Mouse (Mus musculus): ENCODE measurements around the gene Srr.

The Srr gene

DNA sequence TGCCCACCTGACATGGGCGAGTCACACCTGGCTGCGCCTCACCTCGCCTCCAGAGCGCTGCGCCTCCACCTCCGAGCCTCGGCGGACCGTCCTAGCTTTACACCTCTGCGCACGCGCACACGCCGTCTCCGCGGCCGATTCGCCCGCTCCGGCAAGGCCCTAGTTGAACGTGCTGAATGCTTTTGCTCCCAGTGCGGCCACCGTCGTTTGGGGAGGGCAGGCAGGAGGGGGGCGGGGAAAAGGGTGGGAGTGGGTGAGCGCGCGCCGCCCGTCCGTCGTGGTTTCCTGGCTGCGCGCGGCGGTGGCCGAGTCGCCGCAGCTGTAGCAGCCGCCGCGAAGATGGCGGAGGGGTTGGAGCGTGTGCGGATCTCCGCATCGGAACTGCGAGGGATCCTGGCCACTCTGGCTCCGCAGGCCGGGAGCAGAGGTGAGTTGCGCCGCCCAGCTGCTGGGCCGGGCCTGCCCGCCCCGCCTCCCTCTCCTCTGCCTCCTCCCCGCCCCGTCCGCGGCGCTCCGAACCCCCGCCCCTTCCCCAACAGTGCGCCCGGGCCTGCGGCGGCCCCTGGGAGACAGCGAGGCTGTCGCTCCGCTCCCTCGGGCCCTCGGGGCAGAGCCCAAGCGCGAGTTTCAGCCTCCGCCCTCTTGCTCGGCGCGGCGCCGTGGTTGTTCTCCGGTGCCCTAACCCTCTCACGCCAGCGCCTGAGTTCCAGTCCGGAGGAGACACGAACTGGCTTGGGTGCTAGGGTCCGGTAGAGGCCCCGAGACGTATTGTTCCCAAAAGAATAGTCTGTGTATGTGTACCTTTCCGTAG is at the start of gene Srr, which contains the start of gene Smg6:
TSS of gene Srr (minus strand) at position 372 of the 811 bp plus-strand sequence.
TSS of gene Smg6 (plus strand) at position 247 of the 811 bp plus-strand sequence.
- peak; percentile 95 for DNase-seq (ENCODE audit: low spot score)

DNA sequence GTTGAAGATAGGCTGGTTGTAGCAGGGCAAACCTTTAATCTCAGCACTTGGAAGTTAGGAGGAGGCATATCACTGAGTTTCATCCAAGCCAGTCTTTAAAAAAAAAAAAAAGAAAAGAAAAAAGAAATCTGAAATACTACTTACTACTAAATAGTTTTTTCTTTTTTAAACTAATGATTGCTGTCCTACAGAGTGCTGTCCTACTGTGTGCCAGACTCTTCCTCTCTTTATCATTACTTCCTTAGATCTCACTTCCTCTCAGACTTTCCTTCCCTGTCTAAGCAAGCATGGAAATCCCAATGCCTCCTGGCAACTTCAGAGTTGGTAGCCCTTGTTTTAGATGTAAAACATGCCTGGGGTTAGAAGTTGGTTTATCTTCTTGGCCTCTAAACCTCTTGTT is 48.9 kb upstream of the Srr start:
- no peak for DNase-seq (ENCODE audit: low spot score)

- no peak for DNase-seq (ENCODE audit: low spot score)
These were observed 47.8 kb upstream of the Srr start for GRCm38 (mm10) chr11:74973290-74974157.

- DNase-seq (ENCODE audit: low spot score), result no peak
These were observed 39.8 kb upstream of the Srr start for GRCm38 (mm10) chr11:74965516-74965915.

- DNase-seq (ENCODE audit: low spot score), result no peak
These were observed 37.2 kb upstream of the Srr start for GRCm38 (mm10) chr11:74962846-74963407.

- no peak for DNase-seq (ENCODE audit: low spot score)
These were observed 36.2 kb upstream of the Srr start for GRCm38 (mm10) chr11:74961953-74962352.

- no peak for DNase-seq (ENCODE audit: low spot score)
These were observed 34.3 kb upstream of the Srr start for GRCm38 (mm10) chr11:74960031-74960551.

GRCm38 (mm10) chr11:74959501-74959900 is 33.8 kb upstream of the Srr start:
- DNase-seq (ENCODE audit: low spot score), result no peak

DNA sequence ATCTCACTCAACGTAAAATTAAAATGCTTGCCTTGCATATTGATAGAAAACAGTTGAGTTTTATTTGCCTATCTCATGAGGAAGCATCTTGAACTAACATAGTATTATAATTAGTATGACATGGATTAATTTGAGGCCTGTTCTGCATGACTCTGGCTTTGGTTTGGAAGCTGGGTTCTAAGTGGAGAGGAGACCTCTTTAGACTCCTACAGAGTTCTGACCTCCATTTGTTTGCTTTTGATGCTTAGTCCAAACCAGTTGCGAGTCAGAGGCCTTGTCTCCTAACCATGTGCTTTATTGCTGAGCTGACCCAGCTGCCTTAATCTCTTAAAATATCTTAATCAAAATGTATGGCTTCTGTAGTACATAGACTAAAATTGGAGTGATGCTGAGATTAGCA is 31.9 kb upstream of the Srr start:
- no peak for DNase-seq (ENCODE audit: low spot score)

DNA sequence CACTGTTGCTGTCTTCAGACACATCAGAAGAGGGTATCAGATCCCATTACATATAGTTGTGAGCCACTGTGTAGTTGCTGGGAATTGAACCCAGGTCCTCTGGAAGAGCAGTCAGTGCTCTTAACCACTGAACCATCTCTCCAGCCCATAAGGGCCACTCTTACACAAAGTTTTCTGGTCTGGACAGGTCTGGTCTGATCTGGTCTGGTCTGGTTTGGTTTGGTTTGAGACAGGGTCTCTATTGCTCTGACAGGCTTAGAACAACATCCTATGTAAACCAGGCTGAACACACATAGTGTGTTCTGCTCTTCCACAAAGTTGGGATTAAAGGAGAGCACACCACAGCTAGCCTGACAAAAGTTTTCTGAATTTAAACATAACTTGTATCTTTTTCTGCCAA is 30.3 kb upstream of the Srr start:
- DNase-seq (ENCODE audit: low spot score), result no peak

DNA sequence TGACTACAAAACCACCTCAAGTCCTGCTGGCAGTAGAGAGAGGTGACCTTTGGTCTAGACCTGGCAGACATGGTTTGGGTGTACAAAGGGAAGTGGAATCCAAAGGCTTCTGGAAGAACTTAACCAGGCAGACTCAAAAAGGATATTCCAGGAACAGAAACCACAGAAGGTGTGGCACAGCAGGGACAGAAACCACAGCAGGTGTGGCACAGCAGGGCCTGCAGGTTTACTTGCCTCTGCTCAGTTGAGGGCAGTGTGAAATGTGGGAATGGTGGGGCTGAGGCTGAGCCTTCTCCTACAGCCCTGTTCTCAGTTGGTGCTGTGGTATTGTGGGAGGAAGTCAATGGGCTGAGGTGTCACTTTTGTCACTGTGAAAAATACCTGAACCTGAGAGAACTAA is 29.2 kb upstream of the Srr start:
- DNase-seq (ENCODE audit: low spot score), result no peak

- DNase-seq (ENCODE audit: low spot score), result peak; percentile 27
These were observed 20.6 kb upstream of the Srr start for GRCm38 (mm10) chr11:74946348-74946747.

DNA sequence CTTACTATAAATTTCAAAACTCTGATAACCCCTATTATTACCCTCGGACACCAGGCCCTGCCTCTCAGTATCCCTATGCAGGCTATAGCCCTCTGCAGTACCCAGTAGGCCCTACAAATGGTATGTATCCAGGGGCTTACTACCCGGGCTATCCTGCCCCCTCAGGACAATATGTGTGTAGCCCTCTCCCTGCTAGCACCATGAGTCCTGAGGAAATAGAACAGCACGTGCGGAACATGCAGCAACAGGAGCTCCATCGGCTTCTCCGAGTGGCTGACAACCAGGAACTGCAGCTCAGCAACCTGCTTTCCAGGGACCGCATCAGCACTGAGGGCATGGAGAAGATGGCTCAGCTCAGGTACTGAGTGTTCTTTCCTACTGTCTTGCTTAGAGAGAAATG is 4.6 kb upstream of the Srr start:
- no peak for DNase-seq (ENCODE audit: low spot score)

DNA sequence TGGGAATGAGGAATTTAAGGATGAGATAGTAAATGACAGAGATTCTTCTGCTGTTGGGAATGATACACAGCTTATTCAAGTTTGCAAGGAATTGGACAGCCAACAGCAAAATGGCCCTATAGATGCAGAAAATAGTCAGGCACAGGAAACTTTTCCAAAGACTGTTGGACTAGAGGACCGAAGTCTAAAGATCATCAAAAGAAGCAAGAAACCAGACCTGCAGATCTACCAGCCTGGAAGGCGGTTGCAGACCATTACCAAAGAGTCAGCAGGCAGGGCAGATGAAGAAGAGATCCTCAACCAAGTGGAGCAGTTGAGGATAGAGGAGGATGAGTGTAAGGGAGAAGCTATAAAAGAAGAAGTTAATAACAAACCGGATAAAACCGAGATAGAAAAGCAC is 3.4 kb upstream of the Srr start:
- no peak for DNase-seq (ENCODE audit: low spot score)

- no peak for DNase-seq (ENCODE audit: low spot score)
These were observed 1.5 kb upstream of the Srr start for GRCm38 (mm10) chr11:74927236-74927725.

DNA sequence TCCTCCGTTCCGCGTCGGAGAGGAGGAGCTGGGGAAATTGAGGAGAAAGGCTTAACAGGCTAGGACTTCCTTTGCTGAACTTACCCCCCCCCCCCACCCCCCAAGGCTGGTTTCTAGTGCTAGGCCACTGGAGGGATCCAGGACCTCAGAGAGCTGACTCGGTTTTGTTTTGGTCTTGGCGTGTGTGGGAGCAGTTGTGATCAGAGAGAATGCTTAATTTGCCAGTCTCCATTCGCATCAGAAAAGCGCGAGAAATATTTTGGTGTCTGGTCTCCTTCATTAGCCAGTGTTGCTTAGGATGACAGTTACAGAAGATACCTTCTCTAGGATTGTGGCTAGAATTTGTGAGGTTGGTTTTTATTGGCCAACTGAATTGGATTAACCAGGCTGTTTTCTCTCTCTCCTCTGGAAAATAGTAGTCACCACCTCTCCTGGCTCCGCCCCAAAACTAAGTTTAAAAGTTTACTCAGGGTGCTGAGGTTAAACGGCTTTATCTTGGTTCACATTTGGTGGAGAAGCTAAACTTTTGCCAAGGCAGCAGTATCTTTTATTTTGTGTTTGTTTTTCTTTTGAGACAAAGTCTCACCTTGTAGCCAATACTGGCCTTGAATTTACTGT is 749 bp upstream of the Srr start:
- peak; percentile 68 for DNase-seq (ENCODE audit: low spot score)

- peak; percentile 37 for DNase-seq (ENCODE audit: low spot score)
These were observed 1.6 kb downstream of the Srr start for GRCm38 (mm10) chr11:74924149-74924548.

DNA sequence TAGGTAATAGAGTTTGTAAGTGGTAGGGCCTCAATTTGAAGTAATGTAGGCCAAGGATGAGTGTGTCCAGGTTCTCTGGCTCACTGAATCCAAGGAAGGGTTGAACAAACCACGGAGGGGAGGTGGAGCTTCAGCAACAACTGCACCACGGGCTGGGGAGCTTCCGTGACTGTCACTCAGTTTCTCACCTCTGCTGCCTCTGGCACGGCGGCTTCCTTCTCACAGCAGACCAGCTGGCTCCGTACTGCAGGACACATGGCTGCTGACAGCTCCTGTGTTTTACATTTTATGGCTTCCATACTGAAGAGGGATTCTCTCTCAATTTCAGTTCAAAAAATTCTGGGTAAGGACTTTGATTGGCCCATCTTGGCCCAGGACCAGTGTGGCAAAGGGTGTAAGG is 6.5 kb downstream of the Srr start:
- no peak for DNase-seq (ENCODE audit: low spot score)

DNA sequence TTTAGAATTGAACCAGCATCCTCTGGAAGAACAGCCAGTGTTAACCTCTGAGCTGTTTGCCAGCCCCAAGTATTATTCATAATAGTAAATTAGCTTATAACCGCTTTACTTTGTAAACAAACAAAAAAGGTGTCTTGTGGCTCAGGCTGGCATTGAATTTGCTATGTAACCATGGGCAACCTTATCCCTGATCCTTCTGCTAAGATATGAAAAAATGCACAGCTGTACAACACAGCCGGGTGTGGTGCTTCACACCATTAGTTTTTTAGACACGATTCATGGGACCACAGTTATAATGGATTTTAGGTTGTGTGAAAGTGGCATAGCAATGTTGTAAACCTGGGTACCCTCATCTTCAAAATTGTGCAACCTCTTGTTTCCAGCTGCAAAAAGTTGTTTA is 13.3 kb downstream of the Srr start:
- no peak for DNase-seq (ENCODE audit: low spot score)

GRCm38 (mm10) chr11:74909978-74910377 is 15.8 kb downstream of the Srr start:
- no peak for DNase-seq (ENCODE audit: low spot score)

GRCm38 (mm10) chr11:74908618-74909399 is 16.9 kb downstream of the Srr start:
- DNase-seq (ENCODE audit: low spot score), result no peak
